Mouse (Mus musculus) CD4-positive, CD25-positive, alpha-beta regulatory T cell, adult 4 months (primary cell): ENCODE data around the gene Oaz1. TPM values are rescaled to one million over a fixed set of nuclear protein-coding genes. Genes with fewer than 3 reads are reported as not detected.
A peak's percentile ranks its signal among the peaks of the same experiment; 100 is the strongest.
"Not testable (repeated sequence)": the region's sequence is repeated elsewhere in the genome, so short reads cannot be mapped to it uniquely, and the experiment has no call there.

Experiments used
- ATAC-seq: one replicate; pipeline ENCODE4 v1.8.0; 2017
- polyA plus RNA-seq, 2 experiments: library from polyadenylated mRNA; unstranded; fragments of 100-300 nt; shearing (Covaris generic); gene quantifications; one replicate each; pipeline ENCODE4 v1.2.1; 2017

The Oaz1 gene
- polyA plus RNA-seq, 2 experiments from 2014 or later, result 1,727 to 2,219 TPM

DNA sequence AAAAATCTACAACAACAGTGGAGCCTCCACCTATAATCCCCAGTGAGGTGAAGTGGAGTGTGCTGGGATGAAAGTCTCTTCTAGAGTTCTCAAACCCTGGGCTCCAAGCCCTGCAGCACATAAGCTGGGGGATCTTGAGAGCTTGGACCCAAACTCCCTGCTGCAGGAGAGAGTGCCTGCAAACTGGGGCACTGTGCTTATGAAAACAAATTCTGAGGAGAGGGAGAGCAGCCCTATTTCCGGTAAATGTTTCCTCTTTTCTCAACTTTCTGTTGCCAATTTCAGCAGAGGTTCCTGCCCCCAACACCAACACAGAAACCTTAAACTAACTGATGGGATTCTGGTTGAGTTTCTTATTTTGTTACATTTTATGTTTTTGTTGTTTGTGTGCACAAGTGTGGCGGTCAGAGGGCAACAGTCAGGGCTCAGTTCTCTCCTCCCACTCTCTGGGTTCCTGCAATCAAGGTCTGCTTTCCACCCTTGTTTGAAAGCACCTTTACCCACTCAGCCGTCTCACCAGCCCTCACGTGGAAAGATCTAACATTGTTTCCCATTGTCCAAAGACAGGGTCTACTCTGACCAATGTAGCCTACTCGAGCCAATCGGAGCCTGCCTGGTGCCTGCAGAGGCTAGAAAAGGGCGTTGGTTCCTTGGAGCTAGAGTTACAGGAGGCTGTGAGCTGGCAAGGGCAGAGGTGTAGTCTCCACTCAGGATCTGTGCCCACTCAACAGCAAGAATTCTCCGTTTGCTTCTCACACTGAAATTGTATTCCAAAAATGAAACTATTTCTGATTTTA is 2.4 kb upstream of the Oaz1 start:
- no peak for ATAC-seq

DNA sequence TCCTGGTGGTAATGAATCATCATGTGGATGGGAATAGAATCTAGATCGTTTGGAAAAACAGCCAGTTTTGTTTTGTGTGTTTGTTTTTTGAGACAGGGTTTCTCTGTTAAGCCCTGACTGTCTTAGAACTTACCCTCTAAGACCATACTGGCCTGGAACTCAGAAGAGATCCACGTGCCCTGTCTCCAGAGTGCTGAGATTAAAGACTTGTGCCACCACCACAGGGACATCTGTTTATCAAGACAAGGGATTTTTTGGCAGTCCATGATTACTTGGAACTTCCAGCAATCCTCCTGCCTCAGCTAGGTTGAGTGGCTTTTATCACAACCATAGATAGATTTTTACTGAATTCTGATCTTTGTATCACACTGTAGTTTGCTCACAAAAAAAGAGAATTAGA is 1.6 kb upstream of the Oaz1 start:
- no peak for ATAC-seq

DNA sequence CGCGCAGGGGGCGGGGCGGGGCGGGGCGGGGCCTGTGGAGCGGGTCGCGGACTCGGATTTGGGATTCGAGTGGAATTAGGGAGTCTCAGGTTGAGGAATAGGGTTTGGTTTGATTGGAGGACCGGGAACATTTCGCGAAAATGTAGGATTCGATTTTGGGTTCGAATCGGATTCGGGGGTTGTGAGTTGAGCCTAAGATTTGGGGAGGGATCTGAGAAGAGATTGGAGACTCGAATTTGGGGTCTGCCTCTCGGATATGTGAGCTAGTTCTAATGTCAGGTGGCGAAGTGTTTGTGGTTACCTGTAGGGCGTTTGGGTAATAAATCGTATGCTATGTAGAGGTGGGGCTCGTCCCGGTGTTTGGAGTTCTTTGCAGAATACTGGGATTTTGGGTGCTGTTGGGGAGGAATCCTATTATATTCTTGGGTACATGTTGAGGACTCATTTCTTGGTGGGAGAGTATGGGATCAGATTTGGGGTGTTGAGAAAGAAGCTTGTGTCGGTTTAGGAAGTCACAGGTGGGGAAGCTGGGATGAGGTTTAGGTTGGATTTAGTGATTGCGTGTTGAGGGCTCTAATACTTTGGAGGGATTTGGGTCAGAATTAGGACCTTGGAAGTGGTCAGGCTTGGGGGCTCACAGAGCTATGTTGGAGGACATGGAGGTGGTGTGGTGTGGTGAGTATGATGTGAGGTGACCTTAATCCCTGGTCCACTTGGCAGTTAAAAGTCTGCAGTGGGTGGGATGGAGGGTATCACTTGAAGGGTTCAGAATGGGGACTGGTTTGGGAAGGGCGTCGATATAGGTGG is 810 bp downstream of the Oaz1 start:
- ATAC-seq, result no peak

DNA sequence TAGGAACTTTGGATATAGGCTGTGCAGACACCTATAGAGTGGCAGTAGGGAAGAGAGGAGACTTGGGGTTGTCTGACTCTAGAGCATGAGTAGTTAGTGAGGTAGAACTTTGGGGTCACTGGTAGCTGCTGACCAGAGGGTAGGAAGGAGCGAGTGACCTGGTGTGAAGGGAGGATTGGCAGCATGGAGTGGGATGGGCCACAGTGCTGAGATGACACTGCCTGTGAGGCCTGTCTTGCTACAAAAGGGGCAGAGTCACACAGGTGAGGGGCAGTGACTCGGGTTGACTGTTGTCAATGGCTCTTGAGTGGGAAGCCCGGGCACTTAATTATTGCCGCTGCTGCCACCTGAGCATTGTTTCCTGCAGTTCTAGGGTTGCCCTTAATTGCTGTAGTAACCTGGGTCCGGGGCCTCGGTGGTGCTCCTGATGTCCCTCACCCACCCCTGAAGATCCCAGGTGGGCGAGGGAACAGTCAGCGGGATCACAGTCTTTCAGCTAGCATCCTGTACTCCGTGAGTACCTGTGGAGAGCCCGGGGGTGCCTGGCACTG is 1.5 kb downstream of the Oaz1 start:
- no peak for ATAC-seq

DNA sequence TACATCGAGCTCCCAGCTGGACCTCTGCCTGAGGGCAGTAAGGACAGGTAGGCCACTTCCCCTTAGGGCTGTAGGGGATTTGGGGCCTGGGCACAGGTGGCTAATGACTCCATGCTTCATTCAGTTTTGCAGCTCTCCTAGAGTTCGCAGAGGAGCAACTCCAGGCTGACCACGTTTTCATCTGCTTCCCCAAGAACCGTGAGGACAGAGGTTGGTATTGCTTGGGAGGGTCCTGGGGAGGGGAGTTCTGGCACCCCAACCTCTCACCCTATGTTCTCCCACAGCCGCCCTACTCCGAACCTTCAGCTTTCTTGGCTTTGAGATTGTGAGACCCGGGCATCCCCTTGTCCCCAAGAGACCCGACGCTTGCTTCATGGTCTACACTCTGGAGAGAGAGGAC is 2.1 kb downstream of the Oaz1 start:
- ATAC-seq, result not testable (repeated sequence)

DNA sequence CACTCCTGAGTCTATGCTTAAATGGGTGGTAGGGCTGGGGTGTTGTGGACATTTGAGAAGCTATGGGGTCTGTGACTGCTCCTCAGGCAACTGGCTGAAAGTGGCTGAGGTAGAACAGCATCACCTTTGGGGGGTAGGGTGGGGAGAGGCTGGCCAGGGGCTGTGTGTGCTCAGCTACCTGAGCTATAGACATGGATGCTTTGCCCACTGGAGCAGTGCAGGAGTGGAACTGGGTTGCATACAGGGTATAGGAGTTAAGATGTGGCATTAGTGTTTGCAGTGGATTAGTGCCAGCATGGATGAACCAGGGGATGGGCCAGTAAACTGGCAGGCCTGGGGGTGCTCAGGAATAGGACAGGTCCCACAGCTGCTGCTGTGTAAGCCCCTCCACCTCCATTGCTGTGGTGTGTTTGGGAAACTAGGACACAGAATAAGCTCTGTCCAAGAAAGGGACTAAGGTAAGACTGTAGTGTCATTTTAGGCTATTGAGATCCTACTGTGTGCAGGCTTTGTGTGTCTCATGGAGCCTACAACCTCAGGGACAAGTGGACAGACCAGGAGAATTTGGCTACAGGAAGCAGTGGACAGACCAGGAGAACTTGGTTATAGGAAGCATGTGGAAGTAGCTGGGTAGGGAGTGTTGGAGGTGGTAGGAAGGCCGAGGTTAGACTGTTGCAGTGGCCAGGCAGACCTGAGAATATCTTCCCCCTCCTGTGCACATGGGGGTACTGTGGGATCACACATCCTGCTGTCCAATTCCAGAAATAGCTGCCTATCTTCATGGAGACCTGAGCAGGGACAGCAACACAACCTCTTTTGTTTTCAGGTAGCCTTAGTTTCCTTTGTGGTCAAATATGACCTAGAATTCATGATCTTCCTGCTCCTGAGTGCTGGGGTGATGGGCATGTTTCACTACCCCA is 3.2 kb downstream of the Oaz1 start:
- ATAC-seq, result no peak

DNA sequence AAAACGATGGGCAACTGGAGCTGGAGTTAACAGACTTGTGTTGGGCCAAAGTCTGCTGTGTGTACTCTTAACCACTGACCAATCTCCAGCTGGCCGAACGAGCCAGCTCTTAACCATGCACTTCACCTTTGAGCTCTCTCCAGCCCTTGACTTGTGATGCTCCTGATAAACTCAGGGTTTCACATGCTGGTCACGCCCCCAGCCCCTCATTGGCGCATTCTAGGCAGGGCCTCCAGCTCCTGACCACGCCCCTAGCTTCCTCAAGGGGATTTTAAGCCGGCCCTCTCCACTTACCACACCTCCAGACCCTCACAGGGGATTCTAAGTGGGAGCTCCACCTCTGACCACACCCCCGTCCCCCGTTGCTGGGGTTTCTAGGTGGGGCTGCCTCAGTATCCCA is 4.7 kb downstream of the Oaz1 start:
- ATAC-seq, result no peak

DNA sequence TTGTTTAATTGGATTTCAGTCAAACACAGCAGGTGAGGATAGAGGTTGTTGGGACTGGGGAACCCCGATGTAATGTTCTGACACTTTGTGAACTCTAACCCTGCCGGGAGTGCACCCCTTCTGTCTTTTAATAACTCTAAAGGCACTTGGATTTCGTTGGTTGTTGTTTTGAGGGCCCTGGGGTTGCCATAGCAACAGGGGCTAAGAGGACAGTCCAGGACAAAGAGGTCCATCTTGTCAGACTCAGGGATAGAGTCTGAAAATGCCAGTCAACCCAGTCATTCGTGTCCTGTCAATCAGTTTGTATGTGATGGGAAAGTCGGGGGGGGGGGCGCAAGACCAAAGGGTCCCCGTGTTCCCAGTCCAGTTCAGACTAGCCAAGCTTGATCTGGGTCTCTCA is 6.4 kb downstream of the Oaz1 start:
- no peak for ATAC-seq

DNA sequence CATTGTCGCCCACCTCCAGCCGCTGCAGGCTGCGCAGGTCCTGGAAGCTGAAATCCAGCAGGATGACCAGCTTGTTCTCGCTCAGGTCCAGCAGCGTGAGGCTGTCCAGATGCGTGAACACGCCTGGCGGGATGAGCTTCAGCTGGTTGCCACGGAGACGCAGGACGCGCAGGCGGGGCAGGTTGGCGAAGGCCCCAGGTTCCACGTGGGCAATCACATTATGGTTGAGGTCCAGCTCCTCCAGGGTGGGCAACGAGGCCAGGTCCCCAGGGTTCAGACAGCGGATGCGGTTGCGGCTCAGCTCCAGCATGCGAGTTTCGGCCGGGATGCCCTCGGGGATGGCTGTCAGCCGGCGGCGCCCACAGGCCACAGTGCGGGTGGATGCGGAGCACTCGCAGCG is 9.2 kb downstream of the Oaz1 start:
- ATAC-seq, result no peak

DNA sequence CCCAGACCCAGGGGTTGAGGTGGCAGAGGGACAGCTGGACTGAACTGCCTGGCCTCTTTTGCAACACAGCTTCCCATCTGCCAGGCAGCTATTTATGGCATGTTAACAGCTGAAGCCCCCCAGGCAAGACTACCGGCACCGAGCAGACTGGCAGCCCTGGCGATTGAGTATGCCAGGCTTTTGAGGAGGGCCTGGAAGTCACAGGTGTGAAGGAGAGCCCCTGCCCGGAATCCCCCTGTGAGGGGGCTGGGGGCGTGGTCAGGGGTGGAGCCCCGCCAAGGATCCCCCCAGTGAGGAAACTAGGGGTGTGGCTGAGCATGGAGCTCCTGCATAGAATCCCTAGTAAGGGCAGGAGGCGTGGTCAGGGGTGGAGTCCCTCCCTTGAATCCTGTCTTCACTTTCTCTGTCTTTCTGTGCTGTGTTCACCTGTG is 10.5 kb downstream of the Oaz1 start:
- ATAC-seq, result no peak

DNA sequence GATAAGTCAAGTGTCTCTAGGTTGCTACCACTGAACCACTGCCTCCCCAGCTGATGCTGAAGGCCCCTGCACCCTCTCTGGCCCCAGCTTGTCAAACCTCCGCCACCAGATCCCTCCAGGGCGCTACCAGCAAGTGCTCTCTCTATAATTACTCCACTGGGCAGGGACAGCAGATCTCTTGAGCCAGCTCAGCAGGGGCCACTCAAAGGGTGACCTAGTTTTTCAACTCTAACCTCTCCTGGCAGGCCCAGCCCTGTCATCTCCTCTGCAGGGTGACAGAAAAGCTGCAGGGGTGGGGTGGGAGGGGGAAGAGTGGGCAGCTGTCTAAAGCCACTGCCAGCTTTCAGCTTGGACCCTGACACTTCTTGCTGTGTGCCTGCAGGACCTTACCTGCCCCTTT is 11.4 kb downstream of the Oaz1 start:
- ATAC-seq, result no peak

DNA sequence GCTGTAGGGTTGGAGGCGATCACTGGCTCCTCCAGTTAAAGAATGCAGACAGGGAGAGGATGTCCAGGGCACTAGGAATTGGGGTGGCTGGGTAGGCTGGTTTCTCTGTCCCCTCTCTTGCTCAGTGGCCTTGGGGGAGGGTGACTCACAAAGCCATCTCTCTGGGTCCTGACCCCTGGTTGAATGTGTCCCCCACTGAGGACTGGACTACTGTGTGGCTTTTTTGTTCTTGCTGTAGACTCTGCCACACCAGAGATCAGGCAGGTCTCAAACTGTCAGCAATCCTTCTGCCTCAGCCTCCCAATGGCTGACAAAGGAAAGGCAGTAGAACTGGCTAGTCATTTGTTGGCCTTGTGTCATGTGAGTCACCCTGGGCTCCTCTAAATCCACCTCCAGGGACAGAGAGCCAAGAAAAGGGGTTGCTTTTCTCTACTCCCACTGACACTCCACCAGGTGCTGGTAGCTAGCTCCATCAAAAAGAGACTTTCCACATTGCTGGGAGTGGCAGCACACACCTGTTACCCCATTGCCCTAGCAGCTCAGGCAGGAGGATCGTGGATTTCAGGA is 12.0 kb downstream of the Oaz1 start:
- ATAC-seq, result no peak

DNA sequence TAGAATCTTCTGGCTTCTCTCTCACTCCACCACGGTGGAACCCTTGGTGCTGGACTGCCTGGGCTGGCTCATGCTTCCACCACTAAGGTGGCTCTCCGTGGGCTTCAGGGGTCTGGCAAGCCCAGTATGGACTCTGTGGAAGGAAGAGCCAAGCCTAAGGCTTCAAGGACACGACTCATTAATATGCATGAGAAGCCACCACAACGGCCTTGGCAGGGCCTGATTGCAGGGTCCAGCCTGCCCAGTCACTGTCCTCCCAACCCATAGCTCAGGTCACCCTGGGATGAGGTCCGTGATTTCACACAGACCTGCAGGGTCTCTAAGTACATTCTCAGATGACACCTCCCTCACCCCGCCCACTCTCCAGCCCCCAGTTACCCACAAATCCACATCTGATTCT is 13.4 kb downstream of the Oaz1 start:
- ATAC-seq, result no peak

DNA sequence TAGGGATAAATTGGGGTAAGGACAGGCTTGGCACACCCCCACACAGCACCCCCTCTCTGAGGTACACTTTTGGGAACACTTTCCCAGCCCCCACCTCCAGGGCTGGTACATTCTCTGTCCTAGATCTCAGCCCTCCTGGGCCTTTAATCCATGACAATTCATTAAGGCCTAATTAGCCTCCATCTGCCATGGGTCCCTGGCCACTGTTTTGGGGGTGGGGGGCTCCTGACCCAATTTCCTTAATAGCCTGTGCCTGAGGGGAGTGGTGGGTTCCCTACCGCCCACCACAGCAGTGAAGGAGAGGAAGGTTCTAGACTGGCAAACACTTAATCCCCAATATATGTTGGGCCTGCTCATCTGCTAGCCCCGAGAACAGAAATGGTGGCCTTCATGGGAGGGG is 15.2 kb downstream of the Oaz1 start:
- ATAC-seq, result no peak

DNA sequence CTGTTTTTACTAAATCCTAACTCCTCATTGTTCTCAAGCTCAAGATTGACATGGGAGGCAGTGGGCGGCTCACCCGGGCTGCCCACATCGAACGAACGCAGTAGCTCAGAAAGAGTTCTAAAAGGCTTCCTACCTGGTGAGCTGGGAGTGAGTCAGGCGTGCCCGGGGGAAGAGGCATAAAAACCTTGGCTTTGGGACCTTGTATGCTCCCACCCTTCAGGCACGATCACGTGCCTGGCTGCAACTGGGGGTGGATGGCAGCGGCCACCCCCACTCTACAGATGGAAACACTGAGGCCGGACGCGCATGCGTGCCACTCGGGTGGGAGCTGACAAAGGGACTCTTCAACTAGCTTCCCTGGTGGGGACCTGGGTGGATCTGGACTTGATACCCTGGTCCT is 15.9 kb downstream of the Oaz1 start:
- ATAC-seq, result no peak

DNA sequence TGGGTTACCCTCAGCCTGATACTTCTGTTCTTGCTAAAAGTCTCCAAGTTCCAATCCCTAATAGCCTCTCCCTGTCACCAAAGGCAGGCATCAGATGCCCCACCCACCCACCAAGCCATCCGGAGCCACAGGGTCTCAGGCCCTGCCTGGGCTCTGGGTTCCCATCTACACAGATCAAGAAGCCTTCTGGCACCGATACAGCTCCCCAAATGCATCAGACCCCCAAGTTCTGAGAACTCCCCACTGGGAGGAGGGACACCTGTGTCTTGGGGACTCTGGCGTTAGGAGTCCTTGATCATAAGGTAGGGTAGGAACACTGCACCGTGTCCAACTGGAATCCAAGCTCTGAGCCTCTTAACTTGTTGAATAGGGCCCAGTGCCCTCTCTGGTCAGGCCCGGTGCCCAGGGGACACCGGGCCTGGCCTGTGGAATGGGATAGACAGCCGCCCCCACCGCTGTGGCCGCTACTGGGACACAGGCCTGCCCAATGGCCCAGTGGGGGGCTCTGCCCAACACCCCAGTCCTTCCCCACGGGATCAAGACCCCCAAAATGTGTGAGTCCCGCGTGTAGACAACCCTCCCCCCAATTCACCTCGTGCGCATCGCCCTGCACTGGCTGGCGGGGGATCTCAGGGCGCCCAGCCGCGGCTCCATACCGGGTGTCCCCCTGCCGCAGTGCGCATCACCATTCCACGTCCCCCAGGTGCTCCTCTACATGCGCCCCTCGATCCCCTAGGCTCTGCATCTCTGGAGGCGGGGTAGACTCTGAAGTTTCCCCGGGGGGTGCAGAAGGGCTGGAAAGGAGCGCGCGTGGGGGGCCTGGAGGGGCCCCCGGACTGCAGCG is 16.9 kb downstream of the Oaz1 start:
- ATAC-seq, result no peak

DNA sequence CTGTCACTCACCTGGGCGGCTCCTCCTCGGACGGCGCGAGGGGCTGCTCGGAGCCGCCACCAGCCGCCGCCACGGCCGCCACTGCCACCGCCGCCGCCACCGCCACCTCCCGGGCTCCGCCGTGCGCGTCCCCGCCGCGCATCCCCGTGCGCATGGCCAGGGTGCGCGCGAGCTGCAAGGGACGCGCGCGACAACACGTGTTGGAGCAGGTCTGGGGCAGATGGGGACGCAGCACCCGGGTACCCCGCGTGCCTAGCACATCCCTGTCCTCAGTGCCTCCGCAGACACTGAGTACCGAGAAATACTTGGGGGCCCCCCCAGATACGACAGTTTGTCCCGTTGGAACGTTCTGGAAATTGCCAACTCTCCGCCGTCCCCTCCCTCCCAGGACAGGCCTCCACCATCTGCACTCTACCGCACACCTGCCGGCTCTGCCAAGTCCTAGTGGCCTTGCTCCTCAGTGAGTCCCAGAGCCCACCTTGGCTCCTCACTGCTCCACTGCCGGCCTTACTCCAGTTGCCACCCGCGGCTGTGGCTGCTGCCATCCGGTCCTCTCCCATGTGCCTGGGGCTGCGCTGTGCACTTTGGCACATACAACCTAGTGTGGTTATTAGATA is 17.6 kb downstream of the Oaz1 start, which contains the start of gene Lingo3:
TSS of gene Lingo3 (minus strand) at position 109 of the 617 bp plus-strand sequence.
- no peak for ATAC-seq

DNA sequence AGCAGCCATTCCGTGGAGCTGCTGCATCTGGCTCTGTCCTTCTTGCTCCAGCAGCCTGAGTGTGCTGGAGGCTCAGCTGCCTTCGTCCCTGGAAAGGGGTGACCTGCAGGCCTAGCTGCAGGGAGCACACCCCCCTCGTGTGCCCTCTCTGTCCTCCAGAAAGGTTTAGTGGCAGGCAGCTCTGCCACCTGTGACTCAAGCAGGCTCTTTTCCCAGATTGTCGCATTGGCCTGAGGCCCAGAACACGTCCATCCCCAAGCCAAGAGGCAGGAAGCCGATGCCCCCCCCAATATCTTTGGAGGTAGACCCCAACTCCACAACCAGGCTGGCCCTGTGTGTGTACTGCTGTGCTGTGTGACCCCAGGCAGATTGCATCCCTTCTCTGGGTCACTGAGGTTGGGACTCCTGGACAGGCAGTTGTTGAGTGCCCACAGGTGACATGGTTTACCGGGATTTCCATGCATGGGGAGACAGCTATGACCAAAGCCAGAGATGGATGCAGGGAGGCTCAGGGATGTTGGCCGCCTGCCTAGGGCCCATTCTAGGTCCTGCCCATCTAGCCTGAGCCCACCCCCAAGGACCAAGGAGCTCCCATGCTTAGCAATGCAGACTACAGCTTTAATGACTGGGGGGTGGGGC is 18.7 kb downstream of the Oaz1 start:
- no peak for ATAC-seq

DNA sequence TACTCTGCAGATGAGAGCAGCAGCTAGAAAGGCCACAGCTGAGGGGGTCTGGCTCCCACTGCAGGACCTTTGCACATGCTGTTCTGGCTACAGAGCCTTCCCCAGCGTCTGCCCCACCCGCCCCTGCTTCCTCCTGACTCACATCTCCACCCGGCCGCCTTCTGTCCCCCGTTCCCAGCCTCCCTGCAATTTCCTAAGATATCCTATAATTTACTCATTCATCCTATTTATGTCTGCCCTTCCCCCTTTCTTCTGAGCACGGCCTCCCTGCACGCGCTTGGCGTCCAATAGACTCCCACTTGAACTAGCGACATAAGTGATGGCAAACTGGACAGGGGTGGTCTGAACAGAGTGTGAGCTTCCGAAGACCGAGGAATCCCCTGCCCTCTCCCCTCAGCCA is 19.3 kb downstream of the Oaz1 start:
- ATAC-seq, result no peak

DNA sequence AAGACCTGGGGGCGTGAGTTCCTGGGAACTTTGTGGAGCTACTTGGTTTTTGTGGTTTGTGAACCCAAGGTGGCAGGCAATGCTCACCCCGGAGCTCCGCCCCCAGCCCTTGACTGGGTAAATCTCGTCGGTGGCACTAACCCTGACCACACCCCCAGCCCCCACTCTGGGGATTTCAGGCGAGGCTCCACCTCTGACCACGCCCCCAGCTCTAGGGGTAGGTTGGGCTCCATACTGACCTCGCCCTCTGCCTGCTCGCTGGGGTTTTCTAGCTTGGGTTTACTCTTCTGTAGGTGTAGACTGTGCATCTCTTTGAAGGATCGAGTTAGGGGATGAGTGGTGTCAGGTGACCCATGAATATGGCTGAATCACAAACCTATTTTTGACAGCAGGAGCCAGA is 22.1 kb downstream of the Oaz1 start:
- peak; percentile 84 for ATAC-seq
